ENCODE assay signal across 8 mouse cellular contexts in genomic region chr1:179844894-179845293, GRCm38 (mm10). TPM values are rescaled to one million over a fixed set of nuclear protein-coding genes. Genes with fewer than 3 reads are reported as not detected.
DNase-seq lines count a peak whose midpoint lies in the region; ATAC-seq and TF ChIP-seq lines count a peak whose summit lies in the region.

No protein-coding gene starts in this region.

- peak; percentile 54; the same call in 1 of the 2 replicates for ATAC-seq in limb, embryonic 14.5 days (ENCODE audit: low FRiP score, low read depth)
- ATAC-seq in stomach, postnatal 0 days (ENCODE audit: low FRiP score, low TSS enrichment): peak; percentile 56

- H3K9ac ChIP-seq in limb, embryonic 14.5 days (ENCODE audit: low read depth, low read length, severe bottlenecking): no peak overlapping the region
- no peak overlapping the region for H3K9ac ChIP-seq in stomach, postnatal 0 days (ENCODE audit: low read length)

- no peaks in the 10 kb centered on the region for H3K27me3 ChIP-seq in limb, embryonic 14.5 days (ENCODE audit: control insufficient read depth, insufficient read depth, low read length)
- H3K27me3 ChIP-seq in stomach, postnatal 0 days (ENCODE audit: control insufficient read depth, insufficient read depth, low read length): no peaks in the 10 kb centered on the region

- TF ChIP-seq CTCF in stomach, postnatal 0 days (IDR thresholded peaks at IDR 0.05; ENCODE audit: low read depth): peak; percentile 80

- no peaks in the 10 kb centered on the region for H3K36me3 ChIP-seq in limb, embryonic 14.5 days (ENCODE audit: control insufficient read depth, insufficient read depth, low read length)
- no peaks in the 10 kb centered on the region for H3K36me3 ChIP-seq in stomach, postnatal 0 days (ENCODE audit: control insufficient read depth, insufficient read depth, low read length)

- H3K4me1 ChIP-seq in limb, embryonic 14.5 days (ENCODE audit: control insufficient read depth, insufficient read depth, low read length): peaks cover 6% of the 10 kb centered on the region; the same call in 1 of the 2 replicates
- H3K4me1 ChIP-seq in stomach, postnatal 0 days (replicated peaks; ENCODE audit: control insufficient read depth, insufficient read depth): no peaks in the 10 kb centered on the region

- TF ChIP-seq POLR2A in limb, embryonic 14.5 days (IDR thresholded peaks at IDR 0.05; ENCODE audit: borderline replicate concordance, extremely low read depth, insufficient read depth, insufficient read length): no peak

- H3K27ac ChIP-seq in limb, embryonic 14.5 days (replicated peaks; ENCODE audit: low read depth, low read length): no peak overlapping the region
- no peak overlapping the region for H3K27ac ChIP-seq in stomach, postnatal 0 days (replicated peaks)

- no peak overlapping the region for H3K4me2 ChIP-seq in limb, embryonic 14.5 days (replicated peaks; ENCODE audit: low read depth, low read length, severe bottlenecking)
- no peak overlapping the region for H3K4me2 ChIP-seq in stomach, postnatal 0 days (replicated peaks; ENCODE audit: low read depth)

- no peak for TF ChIP-seq EP300 in stomach, postnatal 0 days (optimal IDR thresholded peaks at IDR 0.05)

- peak; percentile 22 for DNase-seq in ovary, adult 18-20 months (ENCODE audit: low spot score)
- DNase-seq in ovary, postnatal 10 days (ENCODE audit: low spot score): no peak
- peak; percentile 63 to 70 for DNase-seq in cerebellum, postnatal 36 days
- peak; percentile 60 for DNase-seq in gastrocnemius, postnatal 25 days
- peak; percentile 75 for DNase-seq in kidney, adult 18-20 months
- DNase-seq in limb, embryonic 14.5 days (ENCODE audit: low spot score): peak; percentile 21
- DNase-seq in natural killer cell, adult 2 months (ENCODE audit: low spot score in 2 of 2): peak; percentile 83
- DNase-seq in stomach, postnatal 0 days (ENCODE audit: low spot score): peak; percentile 58

- WGBS in limb, embryonic 14.5 days: 7% methylated on average over 5 of the region's 5 CpGs
- 24% methylated on average over 5 of the region's 5 CpGs for WGBS in stomach, postnatal 0 days

- H3K4me3 ChIP-seq in limb, embryonic 14.5 days (replicated peaks; ENCODE audit: low read length): no peak overlapping the region
- no peak overlapping the region for H3K4me3 ChIP-seq in stomach, postnatal 0 days (ENCODE audit: low read depth, low read length)

- H3K9me3 ChIP-seq in limb, embryonic 14.5 days (ENCODE audit: control insufficient read depth, low read length): no peaks in the 10 kb centered on the region
- no peaks in the 10 kb centered on the region for H3K9me3 ChIP-seq in stomach, postnatal 0 days (ENCODE audit: control insufficient read depth, low read length)

RNA-seq across cellular contexts. Expression of gene Ahctf1, which starts 41.4 kb away (rescaled TPM):
- total RNA-seq in gastrocnemius, postnatal 25 days (2021): 10 to 100 TPM; 15.3 to 19.1 TPM
- polyA plus RNA-seq in limb, embryonic 14.5 days (2012; rRNA removed): 28.1 and 31.5 TPM in 2 replicates
- polyA plus RNA-seq in limb, embryonic 14.5 days (2014; fragmentation: Nextera tagmentation; extraction: Ambion mirVana): 28.2 and 30.6 TPM in 2 replicates
- polyA plus RNA-seq in stomach, postnatal 0 days (2015; fragmentation: Nextera tagmentation; extraction: Ambion mirVana): 7.0 and 7.8 TPM in 2 replicates

RNA-seq across cellular contexts. Expression of gene Gm10518, which starts 41.7 kb away (rescaled TPM):
- not detected for total RNA-seq in gastrocnemius, postnatal 25 days (2021)
- polyA plus RNA-seq in limb, embryonic 14.5 days (2012; rRNA removed): not detected in 2 replicates
- 0.25 TPM in 1 of 2 replicates, not detected in the other for polyA plus RNA-seq in limb, embryonic 14.5 days (2014; fragmentation: Nextera tagmentation; extraction: Ambion mirVana)
- 0.10 TPM in 1 of 2 replicates, not detected in the other for polyA plus RNA-seq in stomach, postnatal 0 days (2015; fragmentation: Nextera tagmentation; extraction: Ambion mirVana)
